Mouse (Mus musculus): Measurements from ENCODE around the gene Ano10.

DNA sequence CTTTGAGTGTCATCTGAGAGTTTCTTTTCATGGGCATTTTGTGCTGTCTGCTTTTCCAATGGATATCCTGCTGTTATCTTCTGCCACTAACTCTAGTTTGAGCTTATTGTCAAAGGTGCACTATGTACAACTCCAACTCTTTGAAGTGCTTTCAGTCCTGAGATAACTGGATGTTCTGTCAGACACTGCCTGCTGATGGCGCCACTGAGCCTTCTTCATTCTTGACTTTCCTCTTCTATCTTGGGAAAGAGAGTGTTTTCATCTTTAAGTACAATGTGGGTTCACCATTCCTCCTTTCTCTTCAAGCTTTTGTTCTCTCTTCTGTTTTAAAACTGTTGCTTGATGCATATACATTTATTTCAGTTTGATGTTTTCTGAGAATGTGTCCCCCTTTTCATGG, 42.1 kb downstream of the Ano10 start:
- TF ChIP-seq CTCF (conservative IDR thresholded peaks at IDR 0.05; ENCODE audit: insufficient read depth, insufficient read length, low read depth, low read length), result peak; percentile 34; the same call in 1 of the 2 replicates
- TF ChIP-seq POLR2A (IDR thresholded peaks at IDR 0.05; ENCODE audit: low read depth, low read length), result no peak

Measured in kidney, adult 2 months (tissue).